8 mouse cellular contexts compared by ENCODE assay signal in the genomic region with DNA sequence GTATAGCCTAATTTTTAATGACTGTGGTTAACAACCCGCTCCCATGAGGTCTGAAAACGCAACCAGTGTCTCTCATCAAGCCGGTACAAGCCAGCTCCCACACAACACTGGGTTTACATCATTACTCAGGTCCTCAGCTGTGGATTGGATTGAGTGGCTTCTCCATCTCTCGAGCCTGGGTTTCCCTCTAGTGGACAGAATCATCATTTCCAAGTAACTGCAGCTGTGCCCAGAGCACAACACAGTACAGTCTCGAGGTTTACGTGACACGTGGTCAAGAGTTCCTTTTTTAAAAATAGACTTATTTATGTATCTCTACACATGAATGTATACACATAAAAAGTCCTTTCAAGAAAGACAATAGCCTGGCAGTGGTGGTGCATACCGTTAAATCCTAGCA. TPM values are rescaled to one million over a fixed set of nuclear protein-coding genes. Genes with fewer than 3 reads are reported as not detected.
DNase-seq lines count a peak whose midpoint lies in the region; ATAC-seq and TF ChIP-seq lines count a peak whose summit lies in the region.

No protein-coding gene starts in this region.

- H3K27me3 ChIP-seq in ES-Bruce4 (ENCODE audit: control insufficient read depth, insufficient read depth, low read length, poor library complexity, severe bottlenecking) = no peaks in the 10 kb centered on the region
- peaks cover 9% of the 10 kb centered on the region for H3K27me3 ChIP-seq in embryonic facial prominence, embryonic 11.5 days (ENCODE audit: control insufficient read depth, insufficient read depth, low read length)
- peaks cover 11% of the 10 kb centered on the region for H3K27me3 ChIP-seq in liver, embryonic 16.5 days (ENCODE audit: control insufficient read depth, insufficient read depth, low read depth, low read length)
- H3K27me3 ChIP-seq in neural tube, embryonic 15.5 days (replicated peaks) = peaks cover 20% of the 10 kb centered on the region

- DNase-seq in 3T3-L1 (ENCODE audit: low read depth, low spot score) = peak; percentile 82
- DNase-seq in embryonic facial prominence, embryonic 11.5 days (ENCODE audit: low spot score) = peak; percentile 76
- peak; percentile 33 to 69 for DNase-seq in heart, postnatal 14 days
- peak; percentile 67 to 81 for DNase-seq in kidney, postnatal 36 days
- peak; percentile 22 for DNase-seq in yolk sac, embryonic 10.5 days (ENCODE audit: low spot score)

- TF ChIP-seq CTCF in ES-Bruce4 (IDR thresholded peaks at IDR 0.05; ENCODE audit: low read depth, low read length) = peak; percentile 56

- H3K4me2 ChIP-seq in embryonic facial prominence, embryonic 11.5 days (ENCODE audit: low read depth, low read length) = no peak overlapping the region
- no peak overlapping the region for H3K4me2 ChIP-seq in liver, embryonic 16.5 days (ENCODE audit: low read depth, low read length)
- H3K4me2 ChIP-seq in neural tube, embryonic 15.5 days = no peak overlapping the region

- ATAC-seq in embryonic facial prominence, embryonic 11.5 days (replicated peaks; ENCODE audit: insufficient number of reproducible peaks, low FRiP score, low TSS enrichment, low read depth) = peak; percentile 80
- ATAC-seq in liver, embryonic 16.5 days (ENCODE audit: low read depth) = peak; percentile 54; the same call in 1 of the 2 replicates
- ATAC-seq in neural tube, embryonic 15.5 days (ENCODE audit: low FRiP score) = peak; percentile 89

- TF ChIP-seq POLR2A in ES-Bruce4 (IDR thresholded peaks at IDR 0.05; ENCODE audit: insufficient read depth, low read length) = no peak

- intact Hi-C loops in heart, postnatal 14 days (cut with DNase I) = loop anchor here (2.0 to 5.0 kb wide), 4 partner anchors 40 to 176 kb away; no protein-coding TSS in a partner anchor

- H3K27ac ChIP-seq in ES-Bruce4 (ENCODE audit: insufficient read depth, low read length) = no peak overlapping the region
- no peak overlapping the region for H3K27ac ChIP-seq in embryonic facial prominence, embryonic 11.5 days (replicated peaks; ENCODE audit: low read depth, low read length)
- no peak overlapping the region for H3K27ac ChIP-seq in liver, embryonic 16.5 days (ENCODE audit: low read length)
- H3K27ac ChIP-seq in neural tube, embryonic 15.5 days (replicated peaks) = no peak overlapping the region

- 50% methylated on average over 8 of the region's 8 CpGs for WGBS in embryonic facial prominence, embryonic 11.5 days
- WGBS in liver, embryonic 16.5 days (ENCODE audit: insufficient replicate concordance) = 15% methylated on average over 8 of the region's 8 CpGs
- 28% methylated on average over 8 of the region's 8 CpGs for WGBS in neural tube, embryonic 15.5 days

- peaks cover 6% of the 10 kb centered on the region for H3K4me1 ChIP-seq in ES-Bruce4 (ENCODE audit: control insufficient read depth, insufficient read depth, low read length)
- no peaks in the 10 kb centered on the region for H3K4me1 ChIP-seq in embryonic facial prominence, embryonic 11.5 days (ENCODE audit: control insufficient read depth, insufficient read depth, low read length)
- no peaks in the 10 kb centered on the region for H3K4me1 ChIP-seq in liver, embryonic 16.5 days (ENCODE audit: control insufficient read depth, low read depth, low read length)
- peaks cover 9% of the 10 kb centered on the region for H3K4me1 ChIP-seq in neural tube, embryonic 15.5 days

- H3K36me3 ChIP-seq in ES-Bruce4 (ENCODE audit: control insufficient read depth, insufficient read depth, low read length, poor library complexity, severe bottlenecking) = no peaks in the 10 kb centered on the region
- H3K36me3 ChIP-seq in embryonic facial prominence, embryonic 11.5 days (replicated peaks; ENCODE audit: control insufficient read depth, insufficient read depth, low read depth, low read length) = no peaks in the 10 kb centered on the region
- no peaks in the 10 kb centered on the region for H3K36me3 ChIP-seq in liver, embryonic 16.5 days (ENCODE audit: control insufficient read depth, insufficient read depth)
- no peaks in the 10 kb centered on the region for H3K36me3 ChIP-seq in neural tube, embryonic 15.5 days

- H3K9me3 ChIP-seq in ES-Bruce4 (replicated peaks; ENCODE audit: control insufficient read depth, insufficient read depth, low read length, poor library complexity, severe bottlenecking) = no peaks in the 10 kb centered on the region
- no peaks in the 10 kb centered on the region for H3K9me3 ChIP-seq in embryonic facial prominence, embryonic 11.5 days (replicated peaks; ENCODE audit: control insufficient read depth, low read length)
- no peaks in the 10 kb centered on the region for H3K9me3 ChIP-seq in liver, embryonic 16.5 days (replicated peaks; ENCODE audit: control insufficient read depth, low read length)
- no peaks in the 10 kb centered on the region for H3K9me3 ChIP-seq in neural tube, embryonic 15.5 days (replicated peaks)

- no peak overlapping the region for H3K4me3 ChIP-seq in ES-Bruce4 (ENCODE audit: low read depth, low read length)
- H3K4me3 ChIP-seq in embryonic facial prominence, embryonic 11.5 days (ENCODE audit: low read depth, low read length) = no peak overlapping the region
- no peak overlapping the region for H3K4me3 ChIP-seq in liver, embryonic 16.5 days (ENCODE audit: low read depth, low read length)
- H3K4me3 ChIP-seq in neural tube, embryonic 15.5 days (replicated peaks) = no peak overlapping the region

- TF ChIP-seq EP300 in ES-Bruce4 (IDR thresholded peaks at IDR 0.05; ENCODE audit: insufficient read depth, low read depth, low read length) = no peak

- no peak overlapping the region for H3K9ac ChIP-seq in ES-Bruce4 (ENCODE audit: low read depth, poor library complexity, severe bottlenecking)
- no peak overlapping the region for H3K9ac ChIP-seq in embryonic facial prominence, embryonic 11.5 days (replicated peaks; ENCODE audit: low read length)
- no peak overlapping the region for H3K9ac ChIP-seq in liver, embryonic 16.5 days (ENCODE audit: low read depth, low read length)
- no peak overlapping the region for H3K9ac ChIP-seq in neural tube, embryonic 15.5 days (replicated peaks)

RNA-seq across cellular contexts. Expression of a gene that starts 10.3 kb away (rescaled TPM):
- 16.8 and 17.1 TPM in 2 replicates for polyA plus RNA-seq in ES-Bruce4 (2011; ENCODE audit: insufficient read depth, insufficient read length, low read depth, missing spikeins)
- 40.0 and 46.3 TPM in 2 replicates for polyA plus RNA-seq in embryonic facial prominence, embryonic 11.5 days (2014; fragmentation: Nextera tagmentation; extraction: Ambion mirVana)
- total RNA-seq in heart, postnatal 14 days (2021) = under 1 TPM; 0.32 to 0.62 TPM
- 0.65 and 0.92 TPM in 2 replicates for polyA plus RNA-seq in liver, embryonic 16.5 days (2015; fragmentation: Nextera tagmentation; extraction: Ambion mirVana)
- polyA plus RNA-seq in neural tube, embryonic 15.5 days (2015; fragmentation: Nextera tagmentation; extraction: Ambion mirVana) = 38.2 and 52.3 TPM in 2 replicates

RNA-seq across cellular contexts. Expression of a gene that starts 24.1 kb away (rescaled TPM):
- 0.93 and 1.7 TPM in 2 replicates for polyA plus RNA-seq in ES-Bruce4 (2011; ENCODE audit: insufficient read depth, insufficient read length, low read depth, missing spikeins)
- polyA plus RNA-seq in embryonic facial prominence, embryonic 11.5 days (2014; fragmentation: Nextera tagmentation; extraction: Ambion mirVana) = 8.2 and 8.7 TPM in 2 replicates
- total RNA-seq in heart, postnatal 14 days (2021) = under 1 TPM in 1 of 2 experiments, not detected in 1; 0.24 TPM
- polyA plus RNA-seq in liver, embryonic 16.5 days (2015; fragmentation: Nextera tagmentation; extraction: Ambion mirVana) = 0.08 TPM in 1 of 2 replicates, not detected in the other
- polyA plus RNA-seq in neural tube, embryonic 15.5 days (2015; fragmentation: Nextera tagmentation; extraction: Ambion mirVana) = 23.3 and 29.3 TPM in 2 replicates

RNA-seq across cellular contexts. Expression of a gene that starts 31.3 kb away (rescaled TPM):
- 32.7 and 33.0 TPM in 2 replicates for polyA plus RNA-seq in ES-Bruce4 (2011; ENCODE audit: insufficient read depth, insufficient read length, low read depth, missing spikeins)
- 21.6 and 21.9 TPM in 2 replicates for polyA plus RNA-seq in embryonic facial prominence, embryonic 11.5 days (2014; fragmentation: Nextera tagmentation; extraction: Ambion mirVana)
- 1 to 10 TPM; 5.7 to 7.0 TPM for total RNA-seq in heart, postnatal 14 days (2021)
- polyA plus RNA-seq in liver, embryonic 16.5 days (2015; fragmentation: Nextera tagmentation; extraction: Ambion mirVana) = 6.3 and 7.0 TPM in 2 replicates
- 21.0 and 21.9 TPM in 2 replicates for polyA plus RNA-seq in neural tube, embryonic 15.5 days (2015; fragmentation: Nextera tagmentation; extraction: Ambion mirVana)

Comparison
In these comparisons a context has a peak if more than half of its experiments do, and no peak if none do; other contexts are left out.
1. DNase-seq: peak in every context shown above with its lines; median percentile 82 in 3T3-L1; 76 in embryonic facial prominence, embryonic 11.5 days; 74 in kidney, postnatal 36 days; 51 in heart, postnatal 14 days; 22 in yolk sac, embryonic 10.5 days.